Mouse (Mus musculus) left cerebral cortex, adult 11 months (tissue): ENCODE results near the gene Mpped1.
A peak's percentile ranks its signal among the peaks of the same experiment; 100 is the strongest.

Experiments
- DNase-seq: peaks from one replicate; pipeline ENCODE4 v3.0.0; 2022; ENCODE audit warnings: low spot score

Mpped1 gene

GRCm38 (mm10) chr15:83779387-83779786, at the start of gene Mpped1:
TSS of gene Mpped1 (plus strand) at chr15:83779467.
- DNase-seq: no peak

GRCm38 (mm10) chr15:83740676-83741422, 38.4 kb upstream of the Mpped1 start:
- no peak for DNase-seq

DNA sequence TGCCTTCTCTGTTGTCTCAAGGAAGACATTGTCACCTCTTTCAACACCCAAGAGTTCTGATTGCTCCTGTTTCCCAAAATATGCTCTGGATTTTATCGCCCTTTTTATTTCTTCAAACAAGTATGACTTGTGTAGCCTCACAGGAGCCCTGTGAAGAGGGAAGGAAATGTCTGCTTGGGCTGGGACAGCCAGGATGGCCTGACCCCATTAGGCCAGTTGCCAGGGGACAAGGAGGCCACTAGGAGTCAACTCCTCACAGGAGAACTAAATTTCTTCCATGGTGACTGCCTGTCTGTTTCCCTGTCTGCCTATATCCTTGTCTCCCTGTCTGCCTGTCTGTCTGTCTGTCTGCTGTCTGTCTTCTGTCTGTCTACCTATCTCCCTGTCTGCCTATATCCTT, 37.2 kb upstream of the Mpped1 start:
- no peak for DNase-seq

- DNase-seq: peak; percentile 71
Measured at GRCm38 (mm10) chr15:83746311-83746710, 33.0 kb upstream of the Mpped1 start.

GRCm38 (mm10) chr15:83748986-83749385, 30.3 kb upstream of the Mpped1 start:
- DNase-seq: no peak

GRCm38 (mm10) chr15:83749436-83749835, 29.8 kb upstream of the Mpped1 start:
- DNase-seq: no peak

DNA sequence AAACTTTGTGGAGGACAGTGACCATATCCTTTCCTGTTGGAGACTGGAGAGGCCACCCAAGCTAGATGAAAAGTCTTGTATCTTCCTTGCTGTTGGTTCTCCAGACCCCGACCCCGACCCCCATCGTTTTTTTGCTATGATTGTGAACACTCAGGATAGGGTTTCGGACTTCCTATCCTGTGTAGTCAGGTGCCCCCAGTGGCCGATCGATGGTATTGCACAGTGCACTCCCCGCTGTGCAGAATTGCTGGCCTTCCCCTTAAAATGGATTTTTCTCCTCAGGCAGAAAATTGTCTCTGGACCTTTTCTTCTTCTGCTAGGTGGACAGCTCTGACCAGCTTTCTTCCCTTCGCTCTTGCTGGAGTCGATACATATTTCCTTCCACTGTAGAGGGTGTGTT, 22.5 kb upstream of the Mpped1 start:
- DNase-seq: no peak

- no peak for DNase-seq
Measured at GRCm38 (mm10) chr15:83758958-83759357, 20.3 kb upstream of the Mpped1 start.

DNA sequence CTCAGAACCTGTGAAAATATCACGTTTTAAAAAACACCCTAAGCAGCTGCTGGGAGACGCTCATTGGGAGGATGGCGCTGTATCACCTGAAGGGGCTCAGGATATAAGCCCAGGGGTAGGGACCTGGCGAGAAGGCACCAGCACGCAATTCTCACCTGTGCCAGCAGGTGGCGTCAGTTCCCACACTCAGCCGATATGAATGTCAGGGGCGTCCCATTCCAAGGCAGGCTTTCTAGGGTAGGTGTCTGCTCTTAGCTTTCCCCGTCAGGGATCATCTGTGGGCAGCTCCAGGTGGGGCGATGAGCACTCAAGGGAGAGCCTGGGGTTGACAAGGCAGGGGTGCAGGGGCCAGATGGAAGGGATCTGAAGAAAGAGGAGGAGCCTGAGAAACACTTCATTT, 18.6 kb upstream of the Mpped1 start:
- DNase-seq: no peak

DNA sequence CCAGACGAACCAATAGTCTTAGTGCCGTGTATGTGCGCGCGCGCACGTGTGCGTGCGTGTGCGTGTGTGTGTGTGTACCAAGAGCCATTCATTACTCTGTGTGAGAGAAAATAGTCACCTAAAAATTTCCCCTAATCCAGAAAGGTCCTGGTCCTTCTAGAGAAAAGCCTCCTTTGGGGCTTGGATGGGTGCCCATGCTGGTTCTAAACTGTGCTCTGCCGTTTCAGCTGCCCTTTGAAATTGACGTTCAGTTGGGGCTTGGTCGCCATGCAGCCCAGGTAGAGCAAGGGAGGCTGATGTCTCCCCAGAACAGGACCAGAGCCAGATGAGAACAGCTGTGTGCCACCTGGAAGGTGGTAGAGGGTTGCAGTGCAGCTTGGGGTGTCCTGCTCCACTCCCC, 17.8 kb upstream of the Mpped1 start:
- no peak for DNase-seq

- DNase-seq: no peak
Measured at GRCm38 (mm10) chr15:83765388-83766029, 13.8 kb upstream of the Mpped1 start.

DNA sequence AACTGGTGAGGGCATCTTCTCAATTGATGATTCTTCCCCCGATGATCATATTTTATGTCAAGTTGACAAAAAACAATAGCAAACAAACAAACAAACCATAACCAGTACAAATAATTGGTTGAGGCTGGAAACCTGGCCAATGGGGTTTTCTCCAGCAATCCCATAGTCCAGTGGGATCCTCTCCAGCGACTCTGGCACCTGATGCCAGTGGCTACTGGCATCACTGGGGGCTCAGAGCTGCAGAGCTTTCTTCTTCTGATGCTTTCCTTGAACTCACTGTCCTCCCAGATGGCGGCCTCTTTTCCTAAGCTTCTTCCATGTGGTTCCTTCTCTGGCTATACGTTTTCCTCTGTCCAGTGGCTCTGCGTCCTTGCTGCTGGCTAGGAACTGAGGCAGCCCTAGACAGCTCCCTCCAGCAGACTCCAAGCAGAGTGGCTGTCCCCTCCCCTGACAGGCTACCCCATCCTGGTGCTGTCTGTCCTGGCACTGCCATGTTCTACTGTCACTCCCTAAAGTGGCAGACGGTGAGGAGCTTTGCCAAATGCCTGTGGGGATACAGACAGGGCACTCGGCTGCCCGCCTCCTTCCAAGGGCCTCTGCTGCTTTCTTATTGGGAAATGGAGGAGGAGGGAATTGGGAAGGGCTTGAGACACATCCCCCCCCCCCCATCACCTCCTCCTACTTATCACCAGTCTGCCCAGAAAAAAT, 7.8 kb upstream of the Mpped1 start:
- no peak for DNase-seq

DNA sequence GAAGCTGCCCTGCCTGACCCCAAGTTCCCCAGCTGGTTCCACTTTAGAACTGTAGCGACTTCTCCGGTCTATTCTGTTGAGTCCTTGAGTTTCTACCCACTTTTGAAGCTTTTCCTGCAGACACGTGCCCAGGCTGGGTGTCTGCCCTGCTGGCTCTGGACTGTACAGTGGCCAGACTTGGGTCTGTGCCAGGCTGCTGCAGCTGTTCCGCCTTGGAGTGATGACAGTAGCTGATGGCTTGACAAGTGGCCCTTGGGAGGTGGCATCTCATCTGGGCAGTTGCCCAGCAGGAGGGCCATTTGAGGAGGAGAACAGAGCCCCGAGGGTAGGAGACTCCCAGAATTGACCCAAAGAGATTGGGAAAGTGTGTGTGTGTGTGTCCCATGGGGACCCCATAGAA, 6.8 kb upstream of the Mpped1 start:
- no peak for DNase-seq

DNA sequence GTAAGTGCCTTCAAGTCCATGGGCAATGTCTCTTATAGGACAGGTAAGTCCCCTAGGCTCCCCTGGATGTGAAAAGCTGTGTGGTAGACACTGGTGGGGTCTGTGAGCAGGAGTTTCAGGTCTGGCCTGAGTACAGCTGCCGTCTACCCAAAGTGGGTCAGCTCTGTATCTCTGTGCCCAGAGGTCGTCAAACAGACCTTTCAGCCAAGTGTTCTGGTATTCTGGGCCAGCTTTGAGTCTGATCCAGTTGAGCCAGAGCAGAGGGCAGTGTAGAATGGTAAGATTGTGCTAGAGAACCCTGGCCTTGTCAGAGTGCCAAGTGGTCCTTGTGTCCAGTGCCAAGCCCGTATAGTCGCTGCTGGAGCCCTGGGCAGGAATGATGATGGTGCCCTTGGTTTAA, 6.3 kb upstream of the Mpped1 start:
- DNase-seq: no peak

- DNase-seq: no peak
Measured at GRCm38 (mm10) chr15:83774922-83775321, 4.3 kb upstream of the Mpped1 start.

DNA sequence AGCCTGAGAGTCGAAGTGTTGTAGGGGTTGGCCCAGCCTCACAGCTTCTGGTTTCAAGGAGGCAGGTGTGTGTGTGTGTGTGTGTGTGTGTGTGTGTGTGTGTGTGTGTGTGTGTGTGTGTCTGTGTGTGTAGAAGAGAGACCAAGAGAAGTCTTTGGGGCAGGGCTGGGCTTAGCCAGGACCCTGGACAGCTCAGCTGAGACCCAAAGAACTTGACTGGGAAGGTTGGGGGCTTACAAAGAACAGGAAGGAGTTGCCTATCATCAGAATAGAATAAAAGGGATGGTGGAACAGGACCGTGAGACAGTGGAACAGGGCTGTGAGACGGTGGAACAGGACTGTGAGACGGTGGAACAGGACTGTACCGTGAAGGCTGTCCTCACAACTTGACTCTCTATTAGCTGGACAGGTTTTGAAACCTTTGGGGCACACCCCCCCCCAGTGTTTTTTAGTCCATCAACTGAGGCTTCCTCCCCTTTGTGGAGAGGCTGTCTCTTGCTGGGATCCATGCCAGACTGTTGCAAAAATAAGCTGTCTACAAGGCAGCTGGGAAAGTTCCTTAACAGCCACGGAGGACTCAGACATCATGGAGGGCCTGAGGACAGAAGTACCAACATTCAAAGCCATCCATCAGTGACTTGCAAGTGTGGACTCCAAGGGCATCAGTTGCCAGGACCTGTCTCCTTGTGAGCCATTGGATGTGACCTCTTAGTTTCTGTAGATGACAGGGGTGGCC, 2.8 kb upstream of the Mpped1 start:
- DNase-seq: no peak

- no peak for DNase-seq
Measured at GRCm38 (mm10) chr15:83777476-83777875, 1.8 kb upstream of the Mpped1 start.

GRCm38 (mm10) chr15:83779855-83780740, 831 bp downstream of the Mpped1 start:
- DNase-seq: no peak

GRCm38 (mm10) chr15:83781304-83781703, 2.0 kb downstream of the Mpped1 start:
- DNase-seq: no peak

GRCm38 (mm10) chr15:83782284-83782683, 3.0 kb downstream of the Mpped1 start:
- no peak for DNase-seq

- no peak for DNase-seq
Measured at GRCm38 (mm10) chr15:83784772-83785171, 5.5 kb downstream of the Mpped1 start.
